Mouse (Mus musculus) mesoderm, embryonic 11.5 days (tissue): ENCODE measurements around the gene Mark4.

Experiments
- DNase-seq: peaks from one replicate; pipeline ENCODE4 v3.0.0-alpha.2; 2012; ENCODE audit warnings: low read depth, low spot score

The Mark4 gene

GRCm38 (mm10) chr7:19437048-19437447 is 21.6 kb downstream of the Mark4 start:
- no peak for DNase-seq

- DNase-seq = no peak
These were observed 22.3 kb downstream of the Mark4 start for GRCm38 (mm10) chr7:19436276-19436675.

- no peak for DNase-seq
These were observed 26.1 kb downstream of the Mark4 start for GRCm38 (mm10) chr7:19432475-19432874.

- no peak for DNase-seq
These were observed 28.2 kb downstream of the Mark4 start for GRCm38 (mm10) chr7:19430402-19430801.

- DNase-seq = no peak
These were observed 28.9 kb downstream of the Mark4 start for GRCm38 (mm10) chr7:19429726-19430125.

GRCm38 (mm10) chr7:19427999-19428650 is 30.5 kb downstream of the Mark4 start:
- no peak for DNase-seq

DNA sequence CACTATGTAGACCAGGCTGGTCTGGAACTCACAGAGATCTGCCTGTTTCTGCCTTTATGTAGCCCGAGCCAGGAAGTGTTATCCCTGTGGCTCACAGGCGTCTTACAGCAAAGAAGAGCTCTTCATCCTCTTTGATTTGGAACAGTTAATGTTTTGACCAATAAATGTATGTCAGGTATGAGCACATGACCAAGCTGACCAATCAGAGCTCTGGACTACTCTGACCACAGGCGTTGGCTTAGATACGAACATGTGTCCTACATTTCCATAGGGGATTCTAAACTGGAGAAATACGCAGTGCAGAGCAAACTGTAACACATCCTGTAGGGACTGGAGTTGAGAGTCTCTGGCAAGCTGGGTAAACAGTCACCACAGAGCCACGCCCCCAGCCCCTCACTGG is 31.7 kb downstream of the Mark4 start:
- DNase-seq = no peak

DNA sequence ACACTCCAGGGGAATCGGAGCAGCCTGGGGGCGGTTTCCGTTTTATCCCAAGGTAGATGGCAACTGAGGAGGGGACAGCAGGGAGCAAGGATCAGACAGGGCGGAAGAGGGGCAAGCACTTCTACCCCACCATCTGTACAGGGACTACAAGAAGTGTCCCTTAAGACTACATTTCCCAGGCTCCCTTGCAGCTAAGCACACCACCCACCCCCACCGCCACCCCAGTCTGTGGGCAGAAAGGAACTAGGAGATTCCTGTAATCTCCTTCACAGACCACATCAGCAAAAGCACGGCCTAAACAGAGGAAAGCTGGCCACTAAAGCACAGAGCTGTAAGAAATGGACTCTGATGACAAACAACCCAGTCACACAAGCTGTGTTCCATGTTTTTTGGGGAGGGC is 32.3 kb downstream of the Mark4 start:
- DNase-seq = no peak

- no peak for DNase-seq
These were observed 34.6 kb downstream of the Mark4 start for GRCm38 (mm10) chr7:19424051-19424450.

DNA sequence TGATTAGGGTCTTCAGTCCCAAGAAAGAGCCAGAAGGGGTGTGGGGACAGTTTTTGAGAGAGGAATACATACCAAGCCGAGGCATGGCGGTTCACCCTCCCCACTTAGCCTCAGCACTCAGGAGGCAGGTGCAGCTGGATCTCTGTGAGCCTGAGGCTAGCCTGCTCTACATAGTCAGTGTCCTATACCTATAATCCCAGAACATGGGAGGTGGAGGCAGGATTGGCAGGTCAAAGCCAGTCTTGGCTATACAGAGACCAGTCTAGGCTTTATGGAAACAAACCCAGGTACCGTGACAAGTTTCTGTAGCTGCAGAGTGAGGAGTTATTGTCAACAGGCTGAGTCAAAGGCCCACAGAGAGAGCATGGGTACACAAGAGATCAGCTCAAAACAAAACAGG is 35.5 kb downstream of the Mark4 start:
- no peak for DNase-seq

GRCm38 (mm10) chr7:19420821-19421636 is 37.6 kb downstream of the Mark4 start:
- DNase-seq = peak; percentile 88

DNA sequence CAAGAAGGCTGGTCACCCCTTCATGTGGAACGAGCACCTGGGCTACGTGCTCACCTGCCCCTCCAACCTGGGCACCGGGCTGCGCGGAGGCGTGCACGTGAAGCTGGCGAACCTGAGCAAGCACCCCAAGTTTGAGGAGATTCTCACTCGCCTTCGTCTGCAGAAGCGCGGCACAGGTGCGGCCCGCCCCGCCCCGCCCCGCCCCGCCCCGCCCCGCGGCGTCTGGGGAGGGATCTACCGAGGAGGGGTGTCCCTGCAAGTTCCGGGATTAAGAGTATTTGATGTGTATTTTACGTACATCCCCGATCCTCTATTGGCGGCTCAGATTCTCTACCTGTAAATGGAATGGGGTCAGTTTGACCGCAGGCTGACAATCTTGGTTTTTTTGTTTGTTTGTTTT is 38.5 kb downstream of the Mark4 start:
- DNase-seq = no peak

DNA sequence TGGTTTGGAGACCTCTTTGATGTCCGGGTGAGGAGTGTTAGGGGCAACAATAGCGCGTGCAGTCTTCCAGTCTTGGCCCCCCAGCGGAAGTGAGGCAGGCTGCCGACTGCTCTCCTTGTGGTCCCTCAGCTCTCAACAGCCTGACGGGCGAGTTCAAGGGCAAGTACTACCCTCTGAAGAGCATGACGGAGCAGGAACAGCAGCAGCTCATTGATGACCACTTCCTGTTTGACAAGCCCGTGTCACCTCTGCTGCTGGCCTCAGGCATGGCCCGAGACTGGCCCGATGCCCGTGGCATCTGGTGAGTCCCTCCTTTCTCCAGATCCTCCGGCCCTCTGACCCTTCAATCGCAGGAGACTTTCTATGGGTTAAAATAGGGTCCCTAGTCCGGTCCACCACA is 42.0 kb downstream of the Mark4 start:
- DNase-seq = no peak

- no peak for DNase-seq
These were observed 45.1 kb downstream of the Mark4 start for GRCm38 (mm10) chr7:19413525-19413924.

- DNase-seq = no peak
These were observed 46.8 kb downstream of the Mark4 start for GRCm38 (mm10) chr7:19411783-19412182.

DNA sequence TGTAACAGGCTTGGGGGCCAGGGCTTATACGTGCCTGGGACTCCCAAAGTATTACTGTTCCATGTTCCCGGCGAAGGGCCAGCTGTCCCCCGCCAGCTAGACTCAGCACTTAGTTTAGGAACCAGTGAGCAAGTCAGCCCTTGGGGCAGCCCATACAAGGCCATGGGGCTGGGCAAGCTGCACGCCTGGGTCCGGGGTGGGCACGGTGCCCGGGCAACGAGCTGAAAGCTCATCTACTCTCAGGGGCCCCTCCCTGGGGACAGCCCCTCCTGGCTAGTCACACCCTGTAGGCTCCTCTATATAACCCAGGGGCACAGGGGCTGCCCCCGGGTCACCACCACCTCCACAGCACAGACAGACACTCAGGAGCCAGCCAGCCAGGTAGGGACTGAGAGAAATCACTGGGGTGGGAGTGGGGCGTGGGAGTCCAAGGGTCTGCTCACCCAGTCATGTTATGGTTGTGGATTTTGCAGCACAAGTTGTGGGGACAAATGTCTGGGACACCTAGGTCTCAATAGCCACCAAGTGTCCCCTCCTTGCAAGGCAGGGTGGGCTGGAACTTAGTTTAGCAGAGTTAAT is 47.8 kb downstream of the Mark4 start:
- no peak for DNase-seq

- no peak for DNase-seq
These were observed 48.9 kb downstream of the Mark4 start for GRCm38 (mm10) chr7:19409753-19410152.

- DNase-seq = peak; percentile 85
These were observed 53.2 kb downstream of the Mark4 start for GRCm38 (mm10) chr7:19405417-19405816.

DNA sequence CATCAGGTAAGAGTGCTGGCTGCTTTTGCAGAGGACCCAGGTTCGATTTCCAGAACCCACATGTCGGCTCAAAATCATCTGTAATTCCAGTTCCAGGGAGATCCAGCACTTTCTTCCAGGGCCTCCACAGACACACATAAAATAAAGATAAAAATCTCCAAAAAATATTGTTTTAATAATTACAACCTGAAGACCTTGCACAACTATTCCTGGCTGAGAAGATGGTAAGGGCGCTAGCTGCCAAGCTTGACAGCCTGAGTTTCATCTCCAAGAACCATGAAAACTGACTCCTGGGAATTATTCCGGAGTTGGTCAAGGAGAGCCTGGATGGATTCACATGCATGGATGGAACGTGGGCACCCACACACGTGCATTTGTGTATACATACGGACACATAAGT is 54.1 kb downstream of the Mark4 start, which contains the start of gene Ckm:
TSS of gene Ckm (plus strand) at position 301 of the 400 bp plus-strand sequence.
- no peak for DNase-seq

GRCm38 (mm10) chr7:19403731-19404296 is 54.8 kb downstream of the Mark4 start, which contains the start of gene Klc3:
Klc3 (minus strand) TSS chr7:19404104.
- peak; percentile 36 for DNase-seq

DNA sequence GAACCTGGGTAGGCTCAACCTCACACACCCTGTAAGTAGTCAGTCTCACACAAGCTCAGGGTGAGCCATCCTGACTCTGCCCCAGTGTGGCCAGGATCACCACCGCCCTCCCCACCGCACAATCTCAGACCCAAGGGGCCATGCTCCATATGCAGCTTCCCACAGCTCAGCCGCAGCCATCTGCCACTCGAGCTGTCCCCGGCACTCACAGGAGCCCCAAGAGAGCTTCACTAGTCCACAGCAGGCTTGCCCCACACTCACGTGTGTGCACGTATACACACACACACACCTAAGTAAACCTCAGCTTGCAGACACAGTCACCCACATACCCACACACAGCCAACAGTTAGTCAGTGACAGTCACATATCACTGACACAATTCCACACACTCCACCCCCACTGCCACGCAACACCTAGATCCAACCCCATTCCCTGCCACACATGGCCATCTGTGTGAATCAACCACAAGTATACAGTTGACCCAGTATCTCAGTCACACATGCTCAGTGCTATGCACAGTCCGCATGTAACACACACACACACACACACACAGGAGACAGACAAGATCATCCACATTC is 56.0 kb downstream of the Mark4 start:
- no peak for DNase-seq

DNA sequence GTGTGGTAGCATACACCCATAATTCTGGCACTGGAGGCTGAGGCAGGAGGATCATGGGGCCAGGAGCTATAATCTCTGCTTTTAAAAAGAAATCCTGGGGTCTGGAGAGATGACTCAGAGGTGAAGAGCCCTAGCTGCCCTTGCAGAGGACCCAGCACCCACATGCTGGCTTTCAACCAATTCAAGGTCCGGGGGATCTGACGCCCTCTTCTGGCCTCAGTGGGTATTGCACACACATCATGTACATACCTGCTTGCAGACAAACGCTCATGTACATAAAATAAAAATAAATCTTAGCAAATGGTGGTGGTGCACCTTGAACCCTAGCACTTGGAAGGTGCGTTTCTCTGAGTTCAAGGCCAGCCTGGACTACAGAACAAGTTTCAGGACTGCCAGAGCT is 57.7 kb downstream of the Mark4 start:
- no peak for DNase-seq
